Mouse (Mus musculus) neural tube, embryonic 12.5 days (tissue): ENCODE results near the gene Lst1. TPM values are rescaled to one million over a fixed set of nuclear protein-coding genes. Genes with fewer than 3 reads are reported as not detected.

ENCODE experiments used
- ATAC-seq: fragments of 200-750 bp; cut with Nextera tagmentation; 2 replicates; pipeline ENCODE4 v1.8.0; 2017; ENCODE audit warnings: low read depth, mild to moderate bottlenecking, moderate TSS enrichment, moderate library complexity; ENCODE audit not compliant: low FRiP score
- H3K27ac ChIP-seq: fragments of 300-500 bp; sonication (generic); 2 replicates; pipeline ENCODE4 v1.5.1; 2016
- H3K27me3 ChIP-seq: fragments of 300-500 bp; sonication (generic); replicated peaks from 2 replicates; pipeline ENCODE4 v1.6.1; 2016; ENCODE audit warnings: mild to moderate bottlenecking
- H3K36me3 ChIP-seq: fragments of 300-500 bp; sonication (generic); 2 replicates; pipeline ENCODE4 v1.6.1; 2016; ENCODE audit warnings: mild to moderate bottlenecking
- H3K4me1 ChIP-seq: fragments of 300-500 bp; sonication (generic); 2 replicates; pipeline ENCODE4 v1.6.1; 2016
- H3K4me2 ChIP-seq: fragments of 300-500 bp; sonication (generic); replicated peaks from 2 replicates; pipeline ENCODE4 v1.6.1; 2016; ENCODE audit warnings: mild to moderate bottlenecking
- H3K4me3 ChIP-seq: fragments of 300-500 bp; sonication (generic); 2 replicates; pipeline ENCODE4 v1.5.1; 2016
- H3K9ac ChIP-seq: fragments of 300-500 bp; sonication (generic); 2 replicates; pipeline ENCODE4 v1.6.1; 2016; ENCODE audit warnings: mild to moderate bottlenecking
- H3K9me3 ChIP-seq: fragments of 300-500 bp; sonication (generic); 2 replicates; pipeline ENCODE4 v1.6.1; 2016; ENCODE audit warnings: mild to moderate bottlenecking
- WGBS: fragments of 180-500 bp; shearing (Covaris S2); methylation state at CpG from one replicate; pipeline ENCODE4 v1.1.7; 2016; 5-methylcytosine and 5-hydroxymethylcytosine counted together
- polyA plus RNA-seq: library from polyadenylated mRNA; unstranded; fragments of >200 nt; fragmentation: Nextera tagmentation; extraction: Ambion mirVana; gene quantifications from 2 replicates; pipeline ENCODE4 v1.2.1, GENCODE M21; 2016

Gene Lst1
- polyA plus RNA-seq, 1 experiment from 2014 or later, result 6.8 TPM

DNA sequence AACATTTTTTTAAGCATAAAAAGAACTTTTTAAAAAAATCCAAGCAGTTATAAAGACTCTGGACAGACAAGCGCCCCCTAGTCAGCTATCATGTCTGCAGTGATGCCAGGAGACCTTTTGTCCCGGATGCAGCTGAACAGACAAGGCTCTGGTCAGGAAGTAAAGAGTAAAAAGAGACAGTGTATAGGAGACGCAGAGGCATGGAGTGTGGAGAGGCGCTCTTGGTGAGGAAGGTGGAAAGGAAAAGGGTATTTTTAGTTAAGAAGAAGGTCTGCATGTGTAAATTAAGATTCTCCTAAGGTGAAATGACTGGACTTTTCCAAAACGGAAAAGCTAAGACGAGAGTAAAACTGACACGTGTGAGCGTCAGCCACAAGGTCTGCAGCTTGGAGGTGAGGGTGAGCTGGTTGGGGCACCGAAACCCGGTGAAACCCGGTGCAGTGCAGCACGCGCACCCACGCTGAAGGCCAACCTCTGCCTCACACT lies 38.4 kb upstream of the Lst1 start:
- ATAC-seq, result no peak
- 89% methylated on average over 14 of the region's 14 CpGs for WGBS
- H3K36me3 ChIP-seq, result peaks cover 54% of the 10 kb centered on the region

DNA sequence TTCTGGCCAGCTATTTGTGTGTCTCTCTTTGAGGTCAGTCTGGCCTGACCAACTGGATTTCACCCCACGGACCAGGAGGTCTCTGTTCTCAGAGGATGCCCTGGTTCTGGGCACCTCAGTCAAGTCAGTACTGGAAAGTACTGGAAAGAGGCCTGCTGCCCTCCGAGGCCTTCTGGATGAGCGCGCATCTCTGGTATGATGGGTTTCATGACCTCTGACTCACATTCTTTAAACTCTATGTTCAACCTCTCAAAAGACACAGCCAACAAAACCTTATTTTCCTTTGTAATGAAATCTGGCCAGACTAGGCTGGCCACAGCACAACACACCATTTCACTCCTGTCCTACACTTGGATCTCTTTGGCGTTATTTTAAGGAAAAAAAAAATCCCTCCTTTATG lies 37.2 kb upstream of the Lst1 start:
- Histone ChIP-seq H3K36me3 (peaks cover 54% of the 10 kb centered on the region), H3K4me2 (no peak overlapping the region), H3K4me3 (no peak overlapping the region), H3K9ac (no peak overlapping the region), H3K27ac (no peak overlapping the region), H3K27me3 (no peaks in the 10 kb centered on the region), H3K4me1 (no peaks in the 10 kb centered on the region; the same call in 1 of the 2 replicates), H3K9me3 (no peaks in the 10 kb centered on the region)
- WGBS, result 95% methylated on average over 5 of the region's 5 CpGs
- ATAC-seq, result no peak

More for the DNA sequence above, 38.4 kb upstream of the Lst1 start:
- H3K27me3 ChIP-seq, result no peaks in the 10 kb centered on the region
- H3K9ac ChIP-seq, result no peak overlapping the region
- no peaks in the 10 kb centered on the region for H3K4me1 ChIP-seq
- H3K4me3 ChIP-seq, result no peak overlapping the region
- no peak overlapping the region for H3K27ac ChIP-seq
- no peak overlapping the region for H3K4me2 ChIP-seq
- H3K9me3 ChIP-seq, result no peaks in the 10 kb centered on the region

DNA sequence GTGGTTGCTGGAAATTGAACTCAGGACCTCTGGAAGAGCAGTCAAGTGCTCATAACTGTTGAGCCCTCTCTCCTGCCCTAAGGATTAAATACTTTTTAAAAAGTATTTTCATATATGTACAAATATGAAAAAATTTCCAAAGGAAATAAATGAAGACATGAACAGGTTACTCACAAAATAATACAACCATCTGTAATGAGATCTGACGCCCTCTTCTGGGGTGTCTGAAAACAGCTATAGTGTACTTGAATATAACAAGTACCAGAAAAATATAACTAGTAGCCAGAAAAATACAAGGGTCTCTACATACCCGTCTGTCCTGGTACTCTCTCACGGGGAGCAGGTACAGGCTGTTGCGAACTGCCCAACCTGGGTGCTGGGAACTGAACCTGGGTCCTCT lies 36.4 kb upstream of the Lst1 start:
- ATAC-seq, result no peak
- H3K27me3 ChIP-seq, result no peaks in the 10 kb centered on the region

DNA sequence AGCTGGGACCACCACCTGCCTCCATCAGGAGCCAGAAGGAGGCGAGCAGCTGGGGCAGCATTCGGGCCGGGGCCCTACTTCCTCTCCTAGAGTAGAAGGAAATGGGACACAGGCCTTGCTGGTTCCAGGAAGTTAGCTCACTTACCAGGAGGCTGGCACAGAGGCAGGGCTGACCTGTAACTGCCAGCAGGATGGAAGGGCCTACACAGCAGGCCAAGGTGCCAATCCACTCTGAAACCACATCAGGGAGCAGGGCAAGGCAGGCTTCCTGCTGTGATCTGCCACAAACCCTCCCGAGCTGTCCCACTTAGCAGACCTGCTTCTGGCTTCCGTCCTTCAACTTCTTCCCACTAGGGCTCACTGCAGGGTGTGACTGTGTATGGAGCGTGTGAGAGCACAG lies 34.1 kb upstream of the Lst1 start:
- Histone ChIP-seq H3K4me3 (no peak overlapping the region), H3K4me2 (no peak overlapping the region), H3K9me3 (no peaks in the 10 kb centered on the region), H3K4me1 (no peaks in the 10 kb centered on the region; the same call in 1 of the 2 replicates), H3K27ac (no peak overlapping the region), H3K9ac (0 out of 2 replicates have a peak overlapping the region, but pooled peaks have one; percentile 3), H3K36me3 (peaks cover 37% of the 10 kb centered on the region), H3K27me3 (no peaks in the 10 kb centered on the region)
- WGBS, result 77% methylated on average over 6 of the region's 6 CpGs
- no peak for ATAC-seq

More for the DNA sequence above, 36.4 kb upstream of the Lst1 start:
- 95% methylated on average over 4 of the region's 4 CpGs for WGBS
- Histone ChIP-seq H3K9ac (no peak overlapping the region), H3K27ac (no peak overlapping the region), H3K9me3 (no peaks in the 10 kb centered on the region), H3K36me3 (peaks cover 56% of the 10 kb centered on the region), H3K4me2 (no peak overlapping the region), H3K4me1 (no peaks in the 10 kb centered on the region; the same call in 1 of the 2 replicates), H3K4me3 (no peak overlapping the region)

DNA sequence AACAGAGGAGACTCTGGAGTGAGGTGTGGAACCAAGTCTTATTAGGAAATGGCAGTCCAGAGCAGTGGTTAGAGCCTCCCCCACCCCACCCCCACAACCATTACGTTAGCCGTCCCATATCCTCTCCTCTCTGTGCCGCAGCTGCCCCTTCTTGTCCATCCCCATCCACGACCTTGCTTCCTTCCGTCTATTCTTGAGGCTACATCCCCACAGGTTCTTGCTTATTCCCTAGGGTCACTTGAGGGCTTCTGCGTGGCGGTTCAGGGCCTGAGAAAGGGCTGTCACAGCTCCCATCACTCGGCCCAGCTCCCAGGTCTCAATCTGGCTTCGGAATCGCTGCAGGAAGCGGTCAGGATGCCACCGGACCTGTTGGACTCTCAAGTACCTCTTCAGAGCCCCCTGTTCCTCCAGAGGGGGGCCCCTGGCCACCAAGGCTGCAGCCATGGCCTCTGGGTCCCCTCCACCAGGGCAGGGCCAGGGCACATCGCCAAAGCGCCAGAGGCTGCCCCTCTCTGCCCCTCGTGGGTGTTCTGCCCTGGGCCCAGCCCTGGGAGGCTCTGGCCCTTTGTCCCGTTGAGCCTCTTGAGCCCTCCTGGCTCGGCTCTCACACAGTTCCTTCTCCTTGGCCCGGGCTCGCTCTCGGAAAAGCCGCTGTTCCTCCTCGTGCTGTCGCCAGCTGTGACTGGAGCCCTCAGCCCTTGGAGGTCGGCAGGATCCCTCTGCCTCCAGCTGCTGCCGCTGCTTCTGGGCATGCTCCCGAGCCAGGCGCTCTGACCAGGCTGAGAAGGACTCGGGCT lies 32.1 kb upstream of the Lst1 start, which contains the start of gene Gm16181:
Gene Gm16181, plus strand, starts transcription at position 679 of the 797 bp plus-strand sequence.
- Histone ChIP-seq H3K4me2 (no peak within 1 kb of the TSS), H3K36me3 (peaks cover 27% of the 10 kb centered on the region), H3K27ac (0 out of 2 replicates have a peak within 1 kb of the TSS, but pooled peaks have one; percentile 12), H3K9ac (no peak within 1 kb of the TSS), H3K4me3 (no peak within 1 kb of the TSS), H3K9me3 (no peaks in the 10 kb centered on the region), H3K27me3 (no peaks in the 10 kb centered on the region), H3K4me1 (no peaks in the 10 kb centered on the region; the same call in 1 of the 2 replicates)
- ATAC-seq, result no peak
- 85% methylated on average over 28 of the region's 28 CpGs for WGBS

DNA sequence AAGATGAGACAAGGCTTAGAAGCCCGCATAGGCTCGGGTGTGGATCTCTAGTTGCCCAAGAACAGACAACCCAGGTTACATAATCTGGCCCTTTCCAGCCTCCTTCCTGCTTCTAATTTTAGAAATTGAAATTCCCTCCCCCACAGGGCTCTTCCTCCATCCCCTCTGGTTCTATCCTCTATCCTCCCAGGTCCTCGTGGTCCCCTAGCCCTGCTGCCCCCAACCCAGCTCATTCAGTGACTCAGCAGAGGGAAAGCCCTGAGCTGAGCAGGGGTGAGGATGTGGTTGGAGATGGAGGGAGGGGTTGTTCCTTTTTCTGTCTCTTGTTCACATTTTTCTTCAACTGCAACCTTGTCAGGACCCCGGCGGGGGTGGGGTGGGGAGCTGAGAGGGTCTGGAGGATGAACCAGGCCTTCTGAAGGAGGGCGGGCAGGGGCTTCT lies 31.4 kb upstream of the Lst1 start:
- H3K27me3 ChIP-seq, result no peaks in the 10 kb centered on the region
- no peak overlapping the region for H3K9ac ChIP-seq
- H3K4me2 ChIP-seq, result no peak overlapping the region
- H3K36me3 ChIP-seq, result peaks cover 21% of the 10 kb centered on the region
- H3K4me3 ChIP-seq, result no peak overlapping the region
- 87% methylated on average over 6 of the region's 6 CpGs for WGBS
- ATAC-seq, result no peak
- no peaks in the 10 kb centered on the region; the same call in 1 of the 2 replicates for H3K4me1 ChIP-seq
- 0 out of 2 replicates have a peak overlapping the region, but pooled peaks have one; percentile 4 for H3K27ac ChIP-seq
- no peaks in the 10 kb centered on the region for H3K9me3 ChIP-seq

DNA sequence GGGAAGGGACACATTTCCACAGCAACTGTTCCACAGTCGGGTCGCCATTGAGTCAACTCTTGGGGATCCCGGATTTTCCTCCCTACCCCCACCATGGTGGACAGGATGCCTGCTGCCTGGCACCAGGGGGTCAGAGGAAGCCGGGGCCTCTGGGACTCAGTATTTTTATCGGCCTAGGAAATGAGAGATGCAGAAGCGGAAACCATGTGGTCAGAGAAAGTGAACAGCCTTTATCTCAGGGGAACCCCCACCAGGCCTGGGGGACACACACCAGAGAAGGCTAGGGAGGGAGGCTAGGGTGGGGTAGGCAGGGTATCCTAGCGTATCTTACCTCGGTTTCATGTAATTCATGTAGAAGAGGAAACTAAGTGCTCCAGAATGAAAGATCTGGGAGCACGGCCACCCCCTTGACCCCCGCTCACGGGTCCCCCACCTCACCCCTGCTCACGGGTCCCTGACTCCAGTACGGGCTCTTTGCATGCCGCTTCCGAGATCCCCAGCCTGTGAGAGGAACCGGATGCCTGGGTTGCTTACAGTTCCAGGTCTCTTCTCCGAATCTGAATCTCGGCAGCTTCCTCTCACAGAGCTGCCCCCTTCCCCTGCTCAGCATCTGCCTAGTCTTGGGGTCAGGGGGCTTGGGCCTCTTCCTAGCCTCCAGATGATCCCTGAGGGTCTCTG lies 30.4 kb upstream of the Lst1 start:
- Histone ChIP-seq H3K9me3 (no peaks in the 10 kb centered on the region), H3K4me3 (no peak overlapping the region), H3K4me1 (no peaks in the 10 kb centered on the region; the same call in 1 of the 2 replicates), H3K27me3 (no peaks in the 10 kb centered on the region), H3K27ac (no peak overlapping the region), H3K4me2 (no peak overlapping the region), H3K9ac (no peak overlapping the region), H3K36me3 (peaks cover 21% of the 10 kb centered on the region)
- ATAC-seq, result no peak
- WGBS, result 85% methylated on average over 18 of the region's 18 CpGs

DNA sequence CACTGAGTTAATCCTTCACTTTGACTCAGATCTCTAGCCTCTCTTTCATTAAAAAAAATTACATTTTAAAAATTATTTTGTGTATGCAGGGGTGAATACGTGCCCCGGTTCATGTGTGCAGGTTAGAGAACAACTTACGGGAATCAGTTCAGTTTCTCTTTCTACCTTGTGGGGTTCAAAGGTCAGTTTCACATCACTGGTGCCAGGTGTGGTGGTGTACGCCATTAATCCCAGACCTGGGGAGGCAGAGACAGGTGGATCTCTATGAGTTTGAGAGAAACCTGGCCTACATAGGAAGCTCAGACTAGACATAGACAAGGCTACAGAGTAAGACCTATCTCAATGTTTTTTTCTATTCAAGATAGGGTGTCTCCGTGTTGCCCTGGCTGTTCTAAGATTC lies 24.8 kb upstream of the Lst1 start:
- no peak for ATAC-seq
- no peak overlapping the region for H3K9ac ChIP-seq
- H3K4me3 ChIP-seq, result no peak overlapping the region
- H3K4me1 ChIP-seq, result no peaks in the 10 kb centered on the region
- no peaks in the 10 kb centered on the region for H3K9me3 ChIP-seq
- H3K27me3 ChIP-seq, result no peaks in the 10 kb centered on the region
- H3K27ac ChIP-seq, result no peak overlapping the region
- no peak overlapping the region for H3K4me2 ChIP-seq
- H3K36me3 ChIP-seq, result no peaks in the 10 kb centered on the region
- 94% methylated on average over 5 of the region's 5 CpGs for WGBS

DNA sequence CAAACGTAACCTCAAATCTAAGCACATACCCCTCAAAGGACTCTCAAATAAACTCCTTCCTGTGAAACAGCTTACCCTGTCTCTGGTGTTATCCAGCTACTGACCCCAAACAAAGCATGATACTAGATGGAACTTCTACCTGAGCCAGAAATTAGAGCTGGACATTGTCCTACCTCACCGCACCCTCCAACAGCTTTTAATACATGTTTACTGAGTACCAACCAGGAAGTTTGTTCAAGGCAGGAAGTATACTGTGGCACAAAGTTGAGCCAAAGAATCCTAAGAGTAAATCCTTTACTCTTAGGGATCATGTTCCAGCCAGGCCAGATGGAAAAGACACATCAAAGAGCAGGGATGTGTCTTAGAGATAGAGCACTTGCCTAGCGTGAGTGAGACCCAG lies 22.4 kb upstream of the Lst1 start:
- Histone ChIP-seq H3K9ac (no peak overlapping the region), H3K27ac (no peak overlapping the region), H3K27me3 (no peaks in the 10 kb centered on the region), H3K4me3 (no peak overlapping the region), H3K9me3 (no peaks in the 10 kb centered on the region), H3K4me1 (no peaks in the 10 kb centered on the region), H3K4me2 (no peak overlapping the region), H3K36me3 (no peaks in the 10 kb centered on the region)
- ATAC-seq, result no peak
- WGBS, result 82% methylated on average over 3 of the region's 3 CpGs

DNA sequence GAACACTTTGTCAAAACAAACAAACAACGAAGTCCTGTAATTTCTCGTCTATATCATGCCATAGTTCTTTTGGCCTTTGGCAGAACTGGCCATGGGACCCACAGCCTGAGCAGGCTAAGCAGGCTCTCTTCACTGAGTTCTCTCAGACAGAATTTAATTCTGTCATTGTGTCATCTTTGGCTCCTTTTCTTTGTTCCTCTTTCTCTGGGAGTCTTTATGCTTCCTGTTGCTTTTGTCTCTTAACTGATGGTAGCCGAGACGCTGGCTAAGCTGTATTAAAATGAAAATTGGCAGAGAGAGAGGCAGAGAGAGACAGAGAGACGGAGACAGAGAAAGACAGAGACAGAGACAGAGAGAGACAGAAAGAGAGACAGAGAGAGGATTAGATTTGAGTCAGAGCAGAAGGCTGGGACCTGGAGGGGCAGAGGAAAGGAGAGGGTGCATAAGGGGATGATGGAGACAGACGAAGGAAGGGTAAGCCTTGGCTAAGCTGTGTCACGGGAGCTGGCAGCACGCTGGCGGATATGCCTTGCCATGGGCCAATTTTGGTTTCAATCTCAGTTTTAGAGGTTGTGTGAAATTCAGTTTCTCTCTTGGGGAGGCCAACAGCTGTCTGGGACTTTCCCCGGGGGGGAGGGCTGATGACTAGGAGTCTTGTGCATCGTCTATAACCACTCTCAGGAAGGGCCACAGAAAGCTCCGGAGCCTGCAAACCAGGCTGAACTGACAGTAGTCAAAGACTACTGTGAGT lies 21.7 kb upstream of the Lst1 start:
- no peak for ATAC-seq
- H3K9me3 ChIP-seq, result no peaks in the 10 kb centered on the region
- 76% methylated on average over 12 of the region's 12 CpGs for WGBS

DNA sequence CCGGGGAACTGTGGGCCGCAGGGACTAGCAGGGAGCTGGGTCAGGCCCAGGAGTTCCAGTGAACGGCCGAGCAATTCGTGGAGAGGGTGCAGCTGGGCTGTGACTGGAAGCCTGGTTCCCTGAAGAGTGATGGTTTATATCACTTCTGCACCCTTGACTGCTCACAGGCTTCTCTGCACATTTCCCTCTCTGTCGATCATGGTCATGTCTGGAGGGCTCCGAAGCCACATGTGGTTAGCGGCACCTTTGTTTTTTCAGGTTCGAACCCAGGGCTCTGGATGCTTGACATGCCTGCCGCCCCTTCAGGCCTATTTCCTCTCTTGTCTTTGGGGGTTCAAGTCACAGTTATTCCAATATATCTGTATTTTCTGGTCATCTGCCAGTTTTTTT lies 17.1 kb upstream of the Lst1 start:
- Histone ChIP-seq H3K9me3 (no peaks in the 10 kb centered on the region), H3K27me3 (peaks cover 12% of the 10 kb centered on the region), H3K4me2 (no peak overlapping the region), H3K27ac (no peak overlapping the region), H3K4me3 (no peak overlapping the region), H3K9ac (no peak overlapping the region), H3K36me3 (no peaks in the 10 kb centered on the region), H3K4me1 (no peaks in the 10 kb centered on the region)
- 73% methylated on average over 10 of the region's 10 CpGs for WGBS
- no peak for ATAC-seq

More for the DNA sequence above, 21.7 kb upstream of the Lst1 start:
- Histone ChIP-seq H3K27me3 (no peaks in the 10 kb centered on the region; the same call in 1 of the 2 replicates), H3K36me3 (no peaks in the 10 kb centered on the region), H3K4me3 (no peak overlapping the region), H3K4me2 (no peak overlapping the region), H3K4me1 (no peaks in the 10 kb centered on the region), H3K27ac (no peak overlapping the region), H3K9ac (no peak overlapping the region)
